Mouse (Mus musculus): Measurements from ENCODE around the gene Olfr1110.
"Not testable (repeated sequence)": the region's sequence is repeated elsewhere in the genome, so short reads cannot be mapped to it uniquely, and the experiment has no call there.

Gene Olfr1110

DNA sequence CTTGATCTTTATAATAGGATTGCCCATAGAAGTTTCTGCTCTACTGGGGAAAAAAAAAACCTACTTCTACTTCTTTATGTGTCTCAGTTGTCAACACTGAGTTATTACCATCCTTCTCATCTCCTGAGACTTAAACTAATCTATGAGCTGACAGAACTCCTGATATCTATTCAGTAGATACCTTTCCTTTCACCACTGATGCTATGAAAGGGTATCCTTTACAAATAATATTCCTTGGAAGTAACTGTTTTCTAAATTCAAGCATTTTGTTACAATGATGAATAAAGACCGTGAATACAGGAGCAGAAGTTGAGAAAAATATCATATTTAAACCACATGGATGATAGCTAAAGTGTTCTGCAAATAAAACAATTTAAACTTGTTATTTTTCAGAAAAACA, at the start of gene Olfr1110:
TSS of gene Olfr1110 (minus strand) at position 101 of the 400 bp plus-strand sequence.
- DNase-seq (ENCODE audit: low read depth), result no peak

DNA sequence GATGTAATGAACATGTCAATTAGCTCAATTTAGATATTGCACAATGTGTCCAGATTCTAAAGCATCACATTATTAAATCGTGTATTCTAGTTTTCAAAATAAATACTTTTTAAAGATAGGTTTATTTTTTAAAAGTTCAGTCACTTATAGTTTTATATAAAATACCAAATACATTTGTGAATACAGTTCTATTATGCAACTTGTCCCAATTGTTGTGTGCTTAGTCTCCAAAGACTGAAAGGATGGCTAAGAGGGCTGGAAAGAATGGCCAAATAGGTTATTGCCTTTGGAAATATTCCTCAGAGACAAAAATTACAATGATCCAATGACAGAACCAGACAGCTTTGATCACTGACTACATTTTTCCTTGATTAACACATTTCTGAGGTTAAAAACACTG, 47.4 kb upstream of the Olfr1110 start, which contains the start of gene Olfr1112:
TSS of gene Olfr1112 (plus strand) at position 301 of the 400 bp plus-strand sequence.
- no peak for DNase-seq (ENCODE audit: low read depth)

DNA sequence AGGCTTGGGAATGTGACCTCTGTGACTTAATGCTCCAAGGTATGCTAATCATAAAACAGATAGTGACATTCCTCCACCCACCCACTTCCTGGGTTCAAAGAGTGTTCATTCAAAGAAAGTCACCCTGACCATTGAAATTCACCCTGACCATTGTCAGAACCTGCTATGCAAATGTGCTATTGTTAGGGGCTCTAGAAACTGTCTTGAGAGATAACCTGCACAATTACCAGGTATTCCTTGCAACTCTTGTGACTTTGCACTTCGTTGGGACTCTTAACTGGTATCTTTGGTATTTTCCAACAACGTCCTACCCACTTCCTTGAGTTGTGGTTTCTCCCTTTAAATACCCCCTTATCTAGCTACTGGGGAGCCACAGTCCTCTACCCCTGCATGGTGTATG, 27.6 kb upstream of the Olfr1110 start:
- not testable (repeated sequence) for DNase-seq (ENCODE audit: low read depth)

DNA sequence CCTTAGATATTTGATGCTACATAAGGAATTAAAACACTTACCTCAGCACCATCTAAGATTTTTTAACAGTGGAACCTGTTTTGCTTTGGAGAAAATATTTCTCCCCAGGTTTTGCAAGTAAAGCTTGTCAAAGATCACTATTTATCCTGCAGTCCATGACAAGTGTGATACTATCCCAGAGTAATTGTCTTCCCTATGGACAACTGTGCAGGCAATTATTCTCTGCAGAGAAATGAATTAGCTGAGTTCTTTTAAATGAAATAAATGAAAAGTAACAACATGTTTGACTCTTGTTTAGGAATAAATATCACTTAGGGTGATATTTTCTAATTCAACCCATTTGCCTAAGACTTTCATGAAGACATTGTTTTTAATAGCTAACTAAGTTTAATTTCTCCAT, 12.4 kb upstream of the Olfr1110 start, which contains the start of gene Olfr1111:
TSS of gene Olfr1111 (minus strand) at position 101 of the 400 bp plus-strand sequence.
- DNase-seq (ENCODE audit: low read depth), result no peak

DNA sequence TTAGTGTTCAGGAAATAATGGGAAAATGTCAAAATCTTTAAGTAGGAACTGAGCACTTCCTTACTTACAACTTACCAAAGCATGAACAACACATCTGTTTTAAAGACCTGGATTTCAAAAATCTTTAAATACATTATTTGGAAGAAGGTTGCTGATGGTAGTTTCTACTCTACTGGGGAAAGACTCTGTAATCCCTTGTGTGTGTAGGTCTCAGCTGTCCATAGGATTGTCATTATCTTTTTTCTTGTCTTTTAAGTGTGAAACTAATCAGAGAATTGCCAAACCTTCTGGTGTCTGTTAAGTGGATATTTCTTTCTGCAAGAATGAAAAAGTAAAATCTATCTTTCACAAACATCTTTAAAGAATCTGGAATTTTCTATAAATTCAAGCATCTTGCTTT, 25.6 kb downstream of the Olfr1110 start, which contains the start of gene Olfr259:
TSS of gene Olfr259 (minus strand) at position 101 of the 400 bp plus-strand sequence.
- DNase-seq (ENCODE audit: low read depth), result no peak

DNA sequence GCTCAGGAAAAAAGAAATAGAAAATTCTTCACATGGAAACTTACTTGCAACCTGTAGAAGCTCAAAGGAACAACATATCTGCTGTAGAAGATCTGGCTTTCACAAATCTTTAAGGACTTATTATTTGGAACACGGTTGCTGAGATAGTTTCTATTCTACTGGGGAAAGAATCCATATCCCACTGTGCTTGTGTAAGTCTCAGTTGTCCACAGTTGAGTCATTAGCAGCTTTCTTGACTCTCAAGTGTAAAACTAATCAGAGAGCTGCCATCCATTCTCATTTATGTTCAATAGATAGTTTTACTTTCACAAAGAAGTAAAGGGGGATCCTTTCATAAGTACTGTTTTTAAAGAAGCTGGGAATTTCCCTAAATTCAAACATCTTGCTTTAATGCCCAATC, 44.2 kb downstream of the Olfr1110 start, which contains the start of gene Olfr1109:
TSS of gene Olfr1109 (minus strand) at position 101 of the 400 bp plus-strand sequence.
- no peak for DNase-seq (ENCODE audit: low read depth)
